Mouse (Mus musculus): ENCODE measurements around the gene Itgad. TPM values are rescaled to one million over a fixed set of nuclear protein-coding genes. Genes with fewer than 3 reads are reported as not detected.

Gene Itgad
- total and polyA plus RNA-seq, 3 experiments, result not detected

DNA sequence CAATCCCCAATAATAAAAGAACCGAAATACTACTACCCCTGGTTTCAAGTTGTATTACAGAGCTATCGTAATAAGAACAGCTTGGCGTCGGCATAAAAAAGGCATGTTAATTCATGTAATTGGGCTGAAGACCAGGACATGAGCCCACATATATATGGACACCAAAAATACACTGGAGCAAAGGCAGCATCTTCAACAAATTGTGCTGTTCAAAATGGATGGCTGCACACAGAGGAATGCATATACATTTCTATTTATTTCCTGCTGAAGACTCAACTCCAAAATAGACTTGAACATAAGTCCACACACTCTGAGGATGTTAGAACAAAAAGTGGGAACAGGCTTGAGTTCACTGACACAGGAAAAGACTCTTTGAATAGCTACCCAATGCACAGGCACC, 9.8 kb downstream of the Itgad start:
- no peak for DNase-seq (ENCODE audit: low read depth, low spot score)
- TF ChIP-seq BHLHE40 (IDR thresholded peaks at IDR 0.05; ENCODE audit: borderline replicate concordance, low read depth, low read length) (no peak), RAD21 (IDR thresholded peaks at IDR 0.05; ENCODE audit: low read depth, low read length) (no peak), TAL1 (IDR thresholded peaks at IDR 0.05; ENCODE audit: low read length) (no peak), POLR2A (IDR thresholded peaks at IDR 0.05; ENCODE audit: control insufficient read depth in 1 of 2, insufficient read depth in 1 of 2, low read depth in 1 of 2, low read length in 2 of 2, poor library complexity in 1 of 2) (no peak)
- H3K9ac ChIP-seq (ENCODE audit: control insufficient read depth, low read depth, low read length, poor library complexity, severe bottlenecking), result no peak overlapping the region
- H3K27ac ChIP-seq (ENCODE audit: control insufficient read depth, low read depth, low read length), result no peak overlapping the region
- H3K4me1 ChIP-seq (ENCODE audit: control insufficient read depth in 1 of 2, insufficient read depth in 2 of 2, low read length in 2 of 2), result no peaks in the 10 kb centered on the region
- no peaks in the 10 kb centered on the region for H3K36me3 ChIP-seq (ENCODE audit: control insufficient read depth in 1 of 2, insufficient read depth in 2 of 2, low read length in 2 of 2)
- no peaks in the 10 kb centered on the region for H3K9me3 ChIP-seq (replicated peaks; ENCODE audit: insufficient read depth, low read length)
- no peaks in the 10 kb centered on the region for H3K79me2 ChIP-seq (ENCODE audit: control insufficient read depth, insufficient read depth, low read length, poor library complexity)
- H3K27me3 ChIP-seq (ENCODE audit: control insufficient read depth in 1 of 2, insufficient read depth in 2 of 2, low read length in 2 of 2), result peaks cover 17 to 33% of the 10 kb centered on the region in 2 experiments
- no peak overlapping the region for H3K4me3 ChIP-seq (ENCODE audit: control insufficient read depth in 1 of 2, insufficient read depth in 1 of 2, low read depth in 2 of 2, low read length in 2 of 2)

DNA sequence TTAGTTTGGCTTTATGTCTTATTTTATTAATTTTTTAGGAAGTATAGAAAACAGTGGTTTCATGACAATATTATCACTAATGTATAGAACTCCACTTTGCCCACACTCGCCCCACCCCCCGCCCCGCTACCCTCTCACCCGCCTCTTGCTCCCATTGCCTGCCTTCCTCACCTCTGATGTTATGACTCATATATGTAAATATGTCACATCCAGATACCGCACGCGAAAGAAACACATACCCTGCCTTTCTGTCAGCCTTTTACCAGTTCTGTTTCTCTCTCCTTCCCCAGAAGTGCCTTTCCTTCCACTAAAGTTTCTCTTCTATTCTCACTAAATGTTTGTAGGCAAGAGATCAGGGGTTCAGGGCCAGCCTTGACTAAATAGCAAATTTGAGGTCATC, 12.2 kb downstream of the Itgad start:
- peaks cover 17 to 27% of the 10 kb centered on the region in 2 experiments for H3K27me3 ChIP-seq (ENCODE audit: control insufficient read depth in 1 of 2, insufficient read depth in 2 of 2, low read length in 2 of 2)
- no peaks in the 10 kb centered on the region for H3K9me3 ChIP-seq (replicated peaks; ENCODE audit: insufficient read depth, low read length)
- peak; percentile 13 for DNase-seq (ENCODE audit: low read depth, low spot score)
- no peak overlapping the region for H3K27ac ChIP-seq (ENCODE audit: control insufficient read depth, low read depth, low read length)
- H3K9ac ChIP-seq (ENCODE audit: control insufficient read depth, low read depth, low read length, poor library complexity, severe bottlenecking), result no peak overlapping the region
- H3K79me2 ChIP-seq (ENCODE audit: control insufficient read depth, insufficient read depth, low read length, poor library complexity), result no peaks in the 10 kb centered on the region
- H3K4me3 ChIP-seq (ENCODE audit: control insufficient read depth in 1 of 2, insufficient read depth in 1 of 2, low read depth in 2 of 2, low read length in 2 of 2), result no peak overlapping the region
- H3K4me1 ChIP-seq (ENCODE audit: control insufficient read depth in 1 of 2, insufficient read depth in 2 of 2, low read length in 2 of 2), result no peaks in the 10 kb centered on the region
- TF ChIP-seq UBTF (IDR thresholded peaks at IDR 0.05; ENCODE audit: borderline replicate concordance, insufficient read depth, low read depth, low read length) (no peak), ELF1 (IDR thresholded peaks at IDR 0.05; ENCODE audit: low read depth, low read length) (no peak), ZC3H11A (IDR thresholded peaks at IDR 0.05; ENCODE audit: low read depth, low read length) (no peak), EP300 (IDR thresholded peaks at IDR 0.05; ENCODE audit: low read depth in 1 of 2, low read length in 2 of 2) (no peak), GABPA (IDR thresholded peaks at IDR 0.05; ENCODE audit: low read depth, low read length) (no peak), POLR2AphosphoS2 (IDR thresholded peaks at IDR 0.05; ENCODE audit: low read length) (no peak), ZKSCAN1 (IDR thresholded peaks at IDR 0.05; ENCODE audit: low read depth, low read length) (no peak), ETS1 (IDR thresholded peaks at IDR 0.05; ENCODE audit: low read depth, low read length) (no peak), CHD2 (IDR thresholded peaks at IDR 0.05; ENCODE audit: low read length) (no peak), SMC3 (IDR thresholded peaks at IDR 0.05; ENCODE audit: low read depth, low read length) (no peak), RCOR1 (IDR thresholded peaks at IDR 0.05; ENCODE audit: low read depth, low read length) (no peak), CHD1 (IDR thresholded peaks at IDR 0.05; ENCODE audit: low read depth, low read length) (no peak), RAD21 (IDR thresholded peaks at IDR 0.05; ENCODE audit: low read depth, low read length) (no peak), E2F4 (IDR thresholded peaks at IDR 0.05; ENCODE audit: borderline replicate concordance, low read depth, low read length) (no peak), GATA1 (IDR thresholded peaks at IDR 0.05; ENCODE audit: low read depth, low read length) (no peak), ZMIZ1 (IDR thresholded peaks at IDR 0.05; ENCODE audit: low read depth, low read length) (no peak), CTCF (IDR thresholded peaks at IDR 0.05 in 2 of 3, conservative IDR thresholded peaks at IDR 0.05 in 1 of 3; ENCODE audit: control insufficient read depth in 1 of 3, insufficient read depth in 1 of 3, low read depth in 2 of 3, low read length in 3 of 3, poor library complexity in 1 of 3, severe bottlenecking in 1 of 3) (no peak), USF2 (IDR thresholded peaks at IDR 0.05; ENCODE audit: borderline replicate concordance in 1 of 2, insufficient read depth in 1 of 2, low read depth in 1 of 2, low read length in 2 of 2) (no peak), NELFE (IDR thresholded peaks at IDR 0.05; ENCODE audit: low read depth, low read length) (no peak), MXI1 (IDR thresholded peaks at IDR 0.05; ENCODE audit: low read depth, low read length) (no peak)
- no peaks in the 10 kb centered on the region for H3K36me3 ChIP-seq (ENCODE audit: control insufficient read depth in 1 of 2, insufficient read depth in 2 of 2, low read length in 2 of 2)

Measured in MEL (cell line).